Mouse (Mus musculus): ENCODE results near the gene Pcid2.
"Not testable (repeated sequence)": the region's sequence is repeated elsewhere in the genome, so short reads cannot be mapped to it uniquely, and the experiment has no call there.

Pcid2 gene

GRCm38 (mm10) chr8:13077542-13077941 is 27.7 kb downstream of the Pcid2 start:
- DNase-seq (ENCODE audit: low read depth, low spot score) = no peak

- not testable (repeated sequence) for DNase-seq (ENCODE audit: low read depth, low spot score)
Measured at GRCm38 (mm10) chr8:13075579-13075978, 29.7 kb downstream of the Pcid2 start.

GRCm38 (mm10) chr8:13075044-13075443 is 30.2 kb downstream of the Pcid2 start:
- DNase-seq (ENCODE audit: low read depth, low spot score) = no peak

GRCm38 (mm10) chr8:13073255-13073654 is 32.0 kb downstream of the Pcid2 start:
- no peak for DNase-seq (ENCODE audit: low read depth, low spot score)

GRCm38 (mm10) chr8:13063112-13063511 is 42.1 kb downstream of the Pcid2 start:
- DNase-seq (ENCODE audit: low read depth, low spot score) = no peak

- no peak for DNase-seq (ENCODE audit: low read depth, low spot score)
Measured at GRCm38 (mm10) chr8:13060441-13061150, 44.7 kb downstream of the Pcid2 start, which contains the start of gene Proz. Gene Proz, plus strand, starts transcription at chr8:13060914.

- no peak for DNase-seq (ENCODE audit: low read depth, low spot score)
Measured at GRCm38 (mm10) chr8:13057351-13057750, 47.9 kb downstream of the Pcid2 start.

- DNase-seq (ENCODE audit: low read depth, low spot score) = no peak
Measured at GRCm38 (mm10) chr8:13050550-13050949, 54.7 kb downstream of the Pcid2 start.

- no peak for DNase-seq (ENCODE audit: low read depth, low spot score)
Measured at GRCm38 (mm10) chr8:13047652-13048051, 57.6 kb downstream of the Pcid2 start.

- DNase-seq (ENCODE audit: low read depth, low spot score) = no peak
Measured at GRCm38 (mm10) chr8:13041459-13041858, 63.8 kb downstream of the Pcid2 start.

GRCm38 (mm10) chr8:13039054-13039453 is 66.2 kb downstream of the Pcid2 start:
- no peak for DNase-seq (ENCODE audit: low read depth, low spot score)

GRCm38 (mm10) chr8:13037569-13037968 is 67.7 kb downstream of the Pcid2 start:
- DNase-seq (ENCODE audit: low read depth, low spot score) = no peak

GRCm38 (mm10) chr8:13037015-13037414 is 68.2 kb downstream of the Pcid2 start, which contains the start of gene F10:
Gene F10, plus strand, starts transcription at chr8:13037308.
- no peak for DNase-seq (ENCODE audit: low read depth, low spot score)

- no peak for DNase-seq (ENCODE audit: low read depth, low spot score)
Measured at GRCm38 (mm10) chr8:13036346-13036812, 68.9 kb downstream of the Pcid2 start.

- DNase-seq (ENCODE audit: low read depth, low spot score) = no peak
Measured at GRCm38 (mm10) chr8:13028482-13028881, 76.8 kb downstream of the Pcid2 start.

- no peak for DNase-seq (ENCODE audit: low read depth, low spot score)
Measured at GRCm38 (mm10) chr8:13027615-13028014, 77.6 kb downstream of the Pcid2 start.
